Mouse (Mus musculus) forebrain, embryonic 15.5 days (tissue): Measurements from ENCODE around the gene 4933402J07Rik. TPM values are rescaled to one million over a fixed set of nuclear protein-coding genes. Genes with fewer than 3 reads are reported as not detected.
A peak's percentile ranks its signal among the peaks of the same experiment; 100 is the strongest.

Source experiments
- ATAC-seq: fragments of 200-750 bp; cut with Nextera tagmentation; replicated peaks from 2 replicates; pipeline ENCODE4 v1.8.0; 2017; ENCODE audit warnings: mild to moderate bottlenecking, moderate TSS enrichment, moderate library complexity
- H3K27ac ChIP-seq: fragments of 300-500 bp; sonication (generic); replicated peaks from 2 replicates; pipeline ENCODE4 v1.5.1; 2015; ENCODE audit warnings: mild to moderate bottlenecking, inconsistent platforms
- H3K27me3 ChIP-seq: fragments of 300-500 bp; sonication (generic); 2 replicates; pipeline ENCODE4 v1.6.1; 2015; ENCODE audit warnings: inconsistent platforms
- H3K36me3 ChIP-seq: fragments of 300-500 bp; sonication (generic); 2 replicates; pipeline ENCODE4 v1.6.1; 2015; ENCODE audit warnings: mild to moderate bottlenecking, inconsistent platforms
- H3K4me1 ChIP-seq: fragments of 300-500 bp; sonication (generic); 2 replicates; pipeline ENCODE4 v1.6.1; 2015; ENCODE audit warnings: inconsistent platforms
- H3K4me2 ChIP-seq: fragments of 300-500 bp; sonication (generic); replicated peaks from 2 replicates; pipeline ENCODE4 v1.6.1; 2015; ENCODE audit warnings: mild to moderate bottlenecking, inconsistent platforms
- H3K4me3 ChIP-seq: fragments of 300-500 bp; sonication (generic); 2 replicates; pipeline ENCODE4 v1.5.1; 2015; ENCODE audit warnings: mild to moderate bottlenecking, inconsistent platforms
- H3K9ac ChIP-seq: fragments of 300-500 bp; sonication (generic); replicated peaks from 2 replicates; pipeline ENCODE4 v1.6.1; 2015; ENCODE audit warnings: mild to moderate bottlenecking, inconsistent platforms
- H3K9me3 ChIP-seq: fragments of 300-500 bp; sonication (generic); 2 replicates; pipeline ENCODE4 v1.6.1; 2016; ENCODE audit warnings: inconsistent platforms
- WGBS: fragments of 180-500 bp; shearing (Covaris S2); methylation state at CpG from one replicate; pipeline ENCODE4 v1.1.7; 2015; ENCODE audit warnings: mixed read lengths; 5-methylcytosine and 5-hydroxymethylcytosine counted together
- polyA plus RNA-seq: library from polyadenylated mRNA; unstranded; fragments of >200 nt; fragmentation: Nextera tagmentation; extraction: Ambion mirVana; gene quantifications from 2 replicates; pipeline ENCODE4 v1.2.1, GENCODE M21; 2015

The 4933402J07Rik gene
- polyA plus RNA-seq, result not detected in 2 replicates

- H3K4me2 ChIP-seq, result no peak within 1 kb of the TSS
- 79% methylated on average over 2 of the region's 2 CpGs for WGBS
- no peak within 1 kb of the TSS for H3K27ac ChIP-seq
- no peak within 1 kb of the TSS for H3K4me3 ChIP-seq
- H3K9ac ChIP-seq, result no peak within 1 kb of the TSS
- H3K27me3 ChIP-seq, result no peaks in the 10 kb centered on the region
- H3K4me1 ChIP-seq, result no peaks in the 10 kb centered on the region
- no peaks in the 10 kb centered on the region for H3K36me3 ChIP-seq
- no peak for ATAC-seq
- H3K9me3 ChIP-seq, result no peaks in the 10 kb centered on the region
Observed at GRCm38 (mm10) chr8:87563553-87563952, at the start of gene 4933402J07Rik. 4933402J07Rik (plus strand) TSS chr8:87563853.

GRCm38 (mm10) chr8:87517132-87517531 lies 46.5 kb upstream of the 4933402J07Rik start:
- H3K9ac ChIP-seq, result no peak overlapping the region
- no peak overlapping the region for H3K4me2 ChIP-seq
- ATAC-seq, result no peak
- H3K9me3 ChIP-seq, result no peaks in the 10 kb centered on the region
- 98% methylated on average over 3 of the region's 3 CpGs for WGBS
- H3K4me3 ChIP-seq, result no peak overlapping the region
- H3K36me3 ChIP-seq, result no peaks in the 10 kb centered on the region
- H3K27ac ChIP-seq, result no peak overlapping the region
- H3K4me1 ChIP-seq, result no peaks in the 10 kb centered on the region
- no peaks in the 10 kb centered on the region for H3K27me3 ChIP-seq

- Histone ChIP-seq H3K4me3 (no peak overlapping the region), H3K4me1 (no peaks in the 10 kb centered on the region), H3K9ac (no peak overlapping the region), H3K27me3 (no peaks in the 10 kb centered on the region), H3K9me3 (no peaks in the 10 kb centered on the region), H3K4me2 (no peak overlapping the region), H3K36me3 (no peaks in the 10 kb centered on the region), H3K27ac (no peak overlapping the region)
- 94% methylated on average over 1 of the region's 1 CpGs for WGBS
- no peak for ATAC-seq
Observed at GRCm38 (mm10) chr8:87525006-87525405, 38.6 kb upstream of the 4933402J07Rik start.

GRCm38 (mm10) chr8:87531176-87531575 lies 32.5 kb upstream of the 4933402J07Rik start:
- no peaks in the 10 kb centered on the region for H3K36me3 ChIP-seq
- H3K4me2 ChIP-seq, result no peak overlapping the region
- no peak overlapping the region for H3K27ac ChIP-seq
- WGBS, result 75% methylated on average over 4 of the region's 4 CpGs
- H3K4me1 ChIP-seq, result no peaks in the 10 kb centered on the region
- no peak overlapping the region for H3K4me3 ChIP-seq
- ATAC-seq, result no peak
- H3K27me3 ChIP-seq, result no peaks in the 10 kb centered on the region
- H3K9me3 ChIP-seq, result no peaks in the 10 kb centered on the region
- no peak overlapping the region for H3K9ac ChIP-seq

DNA sequence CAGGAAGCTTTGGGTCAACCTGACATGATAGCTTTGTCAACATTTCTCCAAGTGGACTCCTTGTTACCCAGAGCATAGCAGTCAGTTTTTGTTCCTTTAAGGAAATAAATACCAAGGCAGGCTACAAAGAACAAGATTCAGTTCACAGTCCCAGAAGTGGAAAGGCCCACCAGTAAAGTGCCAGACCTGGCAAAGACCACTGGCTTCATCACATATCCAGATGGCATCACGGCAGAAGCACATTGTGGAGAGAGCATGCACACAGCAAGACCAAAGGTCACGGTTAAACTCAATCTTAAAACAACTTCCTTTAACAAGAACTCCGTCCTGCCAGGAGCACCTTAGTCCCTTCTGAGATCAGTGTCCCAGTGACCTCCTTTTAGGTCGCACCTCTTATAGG lies 30.2 kb upstream of the 4933402J07Rik start:
- no peaks in the 10 kb centered on the region for H3K36me3 ChIP-seq
- ATAC-seq, result no peak

GRCm38 (mm10) chr8:87534846-87535245 lies 28.8 kb upstream of the 4933402J07Rik start:
- no peak for ATAC-seq
- no peak overlapping the region for H3K27ac ChIP-seq
- H3K9ac ChIP-seq, result no peak overlapping the region

More for the DNA sequence above, 30.2 kb upstream of the 4933402J07Rik start:
- H3K4me2 ChIP-seq, result no peak overlapping the region
- no peak overlapping the region for H3K4me3 ChIP-seq
- H3K9me3 ChIP-seq, result no peaks in the 10 kb centered on the region
- H3K27ac ChIP-seq, result no peak overlapping the region
- 88% methylated on average over 4 of the region's 4 CpGs for WGBS
- H3K9ac ChIP-seq, result no peak overlapping the region
- H3K4me1 ChIP-seq, result no peaks in the 10 kb centered on the region
- H3K27me3 ChIP-seq, result no peaks in the 10 kb centered on the region

DNA sequence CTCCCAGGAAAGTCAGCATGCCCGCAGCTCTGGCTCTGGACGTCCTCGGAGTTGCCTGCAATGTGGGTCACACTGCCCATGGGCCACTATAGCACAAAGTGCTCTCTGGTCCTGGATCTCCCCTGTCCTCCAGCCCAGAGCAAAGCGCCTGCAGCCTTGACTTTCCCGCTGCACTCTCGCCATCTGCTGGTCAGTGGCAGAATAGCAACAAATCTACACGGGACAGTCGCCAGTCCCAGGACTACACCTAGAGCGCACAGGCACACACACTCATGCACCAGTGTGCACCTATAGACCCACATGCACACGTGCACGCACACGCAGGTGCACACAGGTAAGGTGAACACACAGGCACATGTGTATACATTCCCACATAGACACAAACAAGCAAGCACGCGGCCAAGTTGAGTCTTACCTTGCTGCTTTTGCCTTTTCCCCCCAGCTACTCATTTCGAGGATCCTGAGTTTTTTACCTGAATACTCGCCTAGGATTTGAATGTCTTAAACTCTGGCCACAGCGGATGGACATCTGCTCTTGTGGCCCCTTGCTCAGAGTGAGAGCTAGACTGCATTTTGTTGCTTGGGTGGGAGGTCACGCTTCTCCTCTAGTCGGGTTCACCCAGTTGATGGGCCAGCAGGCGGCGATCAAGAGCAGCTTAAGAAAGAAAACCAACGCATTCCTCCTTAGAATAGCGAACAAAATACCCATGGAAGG lies 26.9 kb upstream of the 4933402J07Rik start:
- Histone ChIP-seq H3K4me3 (0 out of 2 replicates have a peak overlapping the region, but pooled peaks have one; percentile 6), H3K9ac (no peak overlapping the region), H3K9me3 (no peaks in the 10 kb centered on the region), H3K4me1 (peaks cover 10% of the 10 kb centered on the region), H3K27ac (no peak overlapping the region), H3K27me3 (peaks cover 4% of the 10 kb centered on the region; the same call in 1 of the 2 replicates), H3K4me2 (peak overlapping the region; percentile 30), H3K36me3 (no peaks in the 10 kb centered on the region)
- 6% methylated on average over 23 of the region's 23 CpGs for WGBS
- ATAC-seq, result peak; percentile 80

More at GRCm38 (mm10) chr8:87534846-87535245, 28.8 kb upstream of the 4933402J07Rik start:
- 69% methylated on average over 2 of the region's 2 CpGs for WGBS
- H3K4me1 ChIP-seq, result peaks cover 3% of the 10 kb centered on the region; the same call in 1 of the 2 replicates
- no peaks in the 10 kb centered on the region for H3K27me3 ChIP-seq
- no peaks in the 10 kb centered on the region for H3K36me3 ChIP-seq
- H3K4me2 ChIP-seq, result no peak overlapping the region
- no peak overlapping the region for H3K4me3 ChIP-seq
- H3K9me3 ChIP-seq, result no peaks in the 10 kb centered on the region

DNA sequence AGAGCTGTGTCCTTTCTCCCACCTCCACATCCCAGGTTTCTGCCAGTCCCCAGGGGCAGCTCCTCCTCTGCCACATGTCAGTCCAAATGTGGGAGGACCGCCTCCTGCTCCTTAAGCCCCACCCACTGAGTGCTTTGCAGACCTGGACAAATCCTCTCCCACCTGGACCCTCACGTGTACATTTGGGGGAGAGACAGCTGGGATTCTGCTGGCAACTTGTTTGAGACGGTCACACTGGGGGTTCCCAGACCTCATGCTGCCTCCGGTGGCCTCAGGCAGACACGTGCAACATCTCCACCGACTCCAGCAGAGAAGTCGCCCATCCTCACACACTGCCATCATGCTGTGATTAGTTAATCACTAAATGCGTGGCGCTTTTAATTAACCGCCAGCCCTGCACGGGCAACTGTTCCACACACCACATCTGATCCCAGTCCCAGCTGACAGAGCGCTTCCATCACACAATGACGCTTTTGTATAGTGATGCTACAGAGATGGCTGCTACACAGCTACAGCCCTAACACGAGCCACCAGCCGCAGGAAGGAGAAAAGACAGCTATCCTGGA lies 23.7 kb upstream of the 4933402J07Rik start:
- Histone ChIP-seq H3K4me1 (peaks cover 10% of the 10 kb centered on the region), H3K36me3 (no peaks in the 10 kb centered on the region), H3K27ac (no peak overlapping the region), H3K9ac (peak overlapping the region; percentile 5; the same call in 1 of the 2 replicates), H3K4me2 (peak overlapping the region; percentile 36), H3K9me3 (no peaks in the 10 kb centered on the region), H3K27me3 (peaks cover 4% of the 10 kb centered on the region; the same call in 1 of the 2 replicates), H3K4me3 (peak overlapping the region; percentile 10)
- 10% methylated on average over 15 of the region's 15 CpGs for WGBS
- peak; percentile 53; the same call in 1 of the 2 replicates for ATAC-seq

- Histone ChIP-seq H3K27ac (no peak overlapping the region), H3K4me1 (no peaks in the 10 kb centered on the region), H3K27me3 (no peaks in the 10 kb centered on the region), H3K9ac (no peak overlapping the region), H3K4me2 (no peak overlapping the region), H3K4me3 (no peak overlapping the region), H3K36me3 (no peaks in the 10 kb centered on the region), H3K9me3 (no peaks in the 10 kb centered on the region)
- WGBS, result 80% methylated on average over 4 of the region's 4 CpGs
- no peak for ATAC-seq
Observed at GRCm38 (mm10) chr8:87549881-87550280, 13.8 kb upstream of the 4933402J07Rik start.

- WGBS, result 56% methylated on average over 1 of the region's 1 CpGs
- H3K9me3 ChIP-seq, result no peaks in the 10 kb centered on the region
- no peak overlapping the region for H3K4me3 ChIP-seq
- H3K9ac ChIP-seq, result no peak overlapping the region
- no peak overlapping the region for H3K27ac ChIP-seq
- ATAC-seq, result no peak
- no peak overlapping the region for H3K4me2 ChIP-seq
- H3K36me3 ChIP-seq, result no peaks in the 10 kb centered on the region
- H3K27me3 ChIP-seq, result no peaks in the 10 kb centered on the region
- no peaks in the 10 kb centered on the region for H3K4me1 ChIP-seq
Observed at GRCm38 (mm10) chr8:87552801-87553200, 10.9 kb upstream of the 4933402J07Rik start.

- 56% methylated on average over 2 of the region's 2 CpGs for WGBS
- no peak overlapping the region for H3K4me2 ChIP-seq
- H3K36me3 ChIP-seq, result no peaks in the 10 kb centered on the region
- H3K4me3 ChIP-seq, result no peak overlapping the region
- H3K9ac ChIP-seq, result no peak overlapping the region
- no peaks in the 10 kb centered on the region for H3K9me3 ChIP-seq
- H3K27ac ChIP-seq, result no peak overlapping the region
- H3K4me1 ChIP-seq, result no peaks in the 10 kb centered on the region
- no peak for ATAC-seq
- no peaks in the 10 kb centered on the region for H3K27me3 ChIP-seq
Observed at GRCm38 (mm10) chr8:87560801-87561200, 2.9 kb upstream of the 4933402J07Rik start.

- H3K36me3 ChIP-seq, result no peaks in the 10 kb centered on the region
- no peak overlapping the region for H3K27ac ChIP-seq
- WGBS, result 87% methylated on average over 5 of the region's 5 CpGs
- no peaks in the 10 kb centered on the region for H3K9me3 ChIP-seq
- ATAC-seq, result no peak
- H3K4me2 ChIP-seq, result no peak overlapping the region
- no peak overlapping the region for H3K4me3 ChIP-seq
- peaks cover 8% of the 10 kb centered on the region for H3K4me1 ChIP-seq
- H3K27me3 ChIP-seq, result no peaks in the 10 kb centered on the region
- H3K9ac ChIP-seq, result no peak overlapping the region
Observed at GRCm38 (mm10) chr8:87569203-87569602, 5.5 kb downstream of the 4933402J07Rik start.
